Mouse (Mus musculus) hindbrain, embryonic 14.5 days (tissue): ENCODE data around the gene Sfpq. TPM values are rescaled to one million over a fixed set of nuclear protein-coding genes. Genes with fewer than 3 reads are reported as not detected.

Experiments
- ATAC-seq: fragments of 200-750 bp; cut with Nextera tagmentation; 2 replicates; pipeline ENCODE4 v1.8.0; 2017; ENCODE audit warnings: moderate number of reproducible peaks, mild to moderate bottlenecking, moderate TSS enrichment, moderate library complexity; ENCODE audit not compliant: low FRiP score
- DNase-seq: peaks from one replicate; pipeline ENCODE4 v3.0.0-alpha.2; 2015; ENCODE audit warnings: low spot score
- H3K27ac ChIP-seq: fragments of 300-500 bp; sonication (generic); 2 replicates; pipeline ENCODE4 v1.5.1; 2014; ENCODE audit warnings: mild to moderate bottlenecking, moderate library complexity
- H3K27me3 ChIP-seq: fragments of 300-500 bp; sonication (generic); 2 replicates; pipeline ENCODE4 v1.6.1; 2014; ENCODE audit warnings: mild to moderate bottlenecking, low read length, mixed read lengths; ENCODE audit not compliant: control insufficient read depth, insufficient read depth
- H3K36me3 ChIP-seq: fragments of 300-500 bp; sonication (generic); replicated peaks from 2 replicates; pipeline ENCODE4 v1.6.1; 2014; ENCODE audit not compliant: control insufficient read depth, insufficient read depth
- H3K4me1 ChIP-seq: fragments of 300-500 bp; sonication (generic); replicated peaks from 2 replicates; pipeline ENCODE4 v1.6.1; 2014; ENCODE audit warnings: antibody characterized with exemption, low read length, mixed read lengths; ENCODE audit not compliant: control insufficient read depth, insufficient read depth
- H3K4me2 ChIP-seq: fragments of 300-500 bp; sonication (generic); replicated peaks from 2 replicates; pipeline ENCODE4 v1.6.1; 2014; ENCODE audit warnings: mild to moderate bottlenecking, moderate library complexity
- H3K4me3 ChIP-seq: fragments of 300-500 bp; sonication (generic); replicated peaks from 2 replicates; pipeline ENCODE4 v1.5.1; 2014; ENCODE audit warnings: mild to moderate bottlenecking, low read length
- H3K9ac ChIP-seq: fragments of 300-500 bp; sonication (generic); 2 replicates; pipeline ENCODE4 v1.6.1; 2014
- H3K9me3 ChIP-seq: fragments of 300-500 bp; sonication (generic); 2 replicates; pipeline ENCODE4 v1.6.1; 2016; ENCODE audit warnings: low read length; ENCODE audit not compliant: control insufficient read depth
- WGBS: fragments of 180-500 bp; shearing (Covaris S2); extraction: QIAGEN DNeasy Blood & Tissue Kit; methylation state at CpG from one replicate; pipeline ENCODE4 v1.1.7; 2014; 5-methylcytosine and 5-hydroxymethylcytosine counted together
- polyA plus RNA-seq: library from polyadenylated mRNA; unstranded; fragments of >200 nt; fragmentation: Nextera tagmentation; extraction: Ambion mirVana; gene quantifications from 2 replicates; pipeline ENCODE4 v1.2.1, GENCODE M21; 2014

The Sfpq gene
- polyA plus RNA-seq, 1 experiment from 2014 or later = 92.5 TPM

DNA sequence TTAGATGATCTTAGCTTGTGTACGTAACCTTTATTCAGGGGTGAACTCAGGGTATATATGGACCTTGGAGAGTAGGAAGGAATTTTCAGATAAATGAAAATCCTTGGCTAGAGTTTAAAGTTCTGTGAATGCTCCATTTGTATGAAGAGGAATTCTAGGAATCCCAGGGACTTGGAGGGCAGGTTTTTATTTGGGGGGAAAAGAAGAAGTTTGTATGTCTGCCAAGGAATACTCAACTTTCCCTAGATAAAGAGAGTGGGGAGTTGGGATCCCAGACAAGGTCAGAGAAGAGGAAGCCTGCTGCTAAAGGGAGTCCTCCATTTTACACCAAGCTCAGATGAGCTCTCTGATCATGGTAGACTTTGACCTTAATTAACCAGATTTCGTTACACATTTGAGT lies 62.0 kb downstream of the Sfpq start:
- DNase-seq (no peak), ATAC-seq (no peak)
- no peaks in the 10 kb centered on the region for H3K27me3 ChIP-seq
- no peaks in the 10 kb centered on the region for H3K9me3 ChIP-seq
- peaks cover 9% of the 10 kb centered on the region for H3K36me3 ChIP-seq
- no peak overlapping the region for H3K9ac ChIP-seq
- 87% methylated on average over 2 of the region's 2 CpGs for WGBS
- no peak overlapping the region for H3K4me2 ChIP-seq
- H3K4me1 ChIP-seq = peaks cover 11% of the 10 kb centered on the region
- H3K27ac ChIP-seq = no peak overlapping the region
- H3K4me3 ChIP-seq = no peak overlapping the region

GRCm38 (mm10) chr4:127085761-127086160 lies 64.6 kb downstream of the Sfpq start:
- 90% methylated on average over 1 of the region's 1 CpGs for WGBS
- DNase-seq (no peak), ATAC-seq (no peak)
- Histone ChIP-seq H3K4me2 (no peak overlapping the region), H3K9ac (no peak overlapping the region), H3K36me3 (peaks cover 32% of the 10 kb centered on the region), H3K4me3 (no peak overlapping the region), H3K27ac (no peak overlapping the region), H3K9me3 (no peaks in the 10 kb centered on the region), H3K27me3 (no peaks in the 10 kb centered on the region), H3K4me1 (no peaks in the 10 kb centered on the region; the same call in 1 of the 2 replicates)

Other genes starting within 250 kb of the Sfpq start
- gene Zmym4, start 53.2 kb upstream of the Sfpq start, polyA plus RNA-seq = 27.5 and 31.3 TPM in 2 replicates
- 31.6 and 31.9 TPM in 2 replicates for gene Zmym1, start 39.8 kb downstream of the Sfpq start, polyA plus RNA-seq
- gene Zmym6, start 56.1 kb downstream of the Sfpq start, polyA plus RNA-seq = 33.8 and 34.0 TPM in 2 replicates
- 14.0 and 18.1 TPM in 2 replicates for gene Tmem35b, start 102.4 kb downstream of the Sfpq start, polyA plus RNA-seq
- 30.8 and 35.1 TPM in 2 replicates for gene Dlgap3, start 147.9 kb downstream of the Sfpq start, polyA plus RNA-seq
- gene Smim12, start 222.5 kb downstream of the Sfpq start, polyA plus RNA-seq = 53.8 and 60.9 TPM in 2 replicates